Mouse (Mus musculus) spleen, postnatal 10 days (tissue): ENCODE measurements around the gene Dab1.

ENCODE experiments used
- DNase-seq, 2 experiments: peaks; one replicate each; pipeline ENCODE4 v3.0.0; 2021 to 2022; ENCODE audit warnings: low spot score in 2 of 2

Gene Dab1

DNA sequence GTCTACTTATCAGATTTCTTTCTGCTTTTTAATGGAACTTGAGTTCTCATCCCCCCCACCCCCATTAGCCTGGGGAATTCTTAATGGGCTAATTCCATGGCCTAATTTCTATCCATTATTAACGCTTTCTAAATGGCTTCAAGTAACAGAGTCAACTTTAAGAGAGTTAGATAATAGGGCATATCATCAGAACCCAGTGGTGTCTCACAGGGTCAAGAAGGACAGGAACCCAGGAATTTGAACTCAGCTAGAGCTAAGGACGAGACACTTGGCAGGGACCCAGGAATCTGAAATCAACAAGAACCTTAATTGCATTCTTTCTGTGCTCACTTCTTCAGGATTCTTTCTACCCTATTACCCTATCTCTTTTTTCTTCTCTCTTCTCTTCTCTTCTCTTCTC is 968.7 kb downstream of the Dab1 start:
- DNase-seq = no peak

DNA sequence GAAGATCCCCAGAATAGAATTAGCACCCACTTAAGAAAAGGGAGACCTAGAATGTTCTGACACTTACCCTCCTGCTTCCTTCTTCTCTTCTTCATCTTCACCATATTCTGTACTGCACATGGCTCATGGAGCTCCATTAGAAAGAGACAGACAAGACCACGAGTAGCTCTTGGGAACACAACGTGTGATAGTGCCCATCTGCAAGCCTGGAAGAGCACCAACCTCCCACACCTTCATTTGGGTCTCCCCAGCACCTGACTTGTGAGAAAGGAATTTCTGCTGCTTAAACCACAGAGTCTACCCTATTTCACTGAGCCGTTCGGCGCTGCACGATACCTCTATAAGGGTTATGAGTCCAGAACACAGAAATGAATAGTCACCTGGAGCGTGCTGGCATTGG is 977.8 kb downstream of the Dab1 start:
- no peak for DNase-seq

- DNase-seq = no peak
Observed at GRCm38 (mm10) chr4:104597490-104598465, 978.6 kb downstream of the Dab1 start.

DNA sequence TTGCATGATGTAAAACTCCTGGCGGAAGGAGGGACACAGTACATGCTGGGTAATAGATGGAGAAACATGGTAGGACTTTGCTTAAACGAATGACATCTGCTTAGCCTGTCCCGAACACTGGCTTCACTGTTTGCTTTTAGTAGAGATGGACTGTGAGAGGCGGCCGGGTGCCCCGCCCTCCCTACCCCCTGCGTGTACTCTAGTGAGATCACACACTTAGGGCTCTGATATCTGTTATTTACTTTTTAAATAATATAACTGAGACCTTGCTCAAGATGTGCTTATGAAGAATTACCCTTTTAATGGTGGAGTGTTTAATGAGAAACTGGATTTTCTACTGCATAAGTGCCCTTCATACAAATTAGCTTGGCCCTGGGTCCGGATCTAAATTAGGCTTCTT is 983.6 kb downstream of the Dab1 start:
- no peak for DNase-seq

- DNase-seq = no peak
Observed at GRCm38 (mm10) chr4:104604298-104604697, 985.1 kb downstream of the Dab1 start.

- DNase-seq = no peak
Observed at GRCm38 (mm10) chr4:104606881-104607280, 987.7 kb downstream of the Dab1 start.

DNA sequence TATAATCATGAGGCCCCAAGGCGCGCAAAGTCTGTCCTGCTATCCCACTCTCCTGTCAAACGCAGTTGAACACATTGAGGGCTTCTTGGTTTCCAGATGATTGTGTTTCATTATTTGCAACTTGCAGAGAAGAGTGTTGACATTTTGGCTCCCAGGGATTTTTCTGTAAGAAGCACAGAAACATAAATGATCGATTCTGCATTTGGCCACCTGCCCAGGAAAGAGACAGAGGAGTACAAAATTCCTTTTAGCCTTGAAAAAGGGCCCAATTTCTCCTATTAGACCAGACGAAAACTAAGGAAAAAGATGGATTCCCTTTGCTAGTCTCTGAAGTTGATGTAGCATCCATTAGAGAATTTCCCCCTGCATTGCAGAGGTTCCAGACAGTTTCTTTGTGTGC is 988.5 kb downstream of the Dab1 start:
- DNase-seq = no peak

GRCm38 (mm10) chr4:104619452-104619851 is 1000.3 kb downstream of the Dab1 start:
- no peak for DNase-seq

- DNase-seq = no peak
Observed at GRCm38 (mm10) chr4:104625316-104625715, 1006.2 kb downstream of the Dab1 start.

DNA sequence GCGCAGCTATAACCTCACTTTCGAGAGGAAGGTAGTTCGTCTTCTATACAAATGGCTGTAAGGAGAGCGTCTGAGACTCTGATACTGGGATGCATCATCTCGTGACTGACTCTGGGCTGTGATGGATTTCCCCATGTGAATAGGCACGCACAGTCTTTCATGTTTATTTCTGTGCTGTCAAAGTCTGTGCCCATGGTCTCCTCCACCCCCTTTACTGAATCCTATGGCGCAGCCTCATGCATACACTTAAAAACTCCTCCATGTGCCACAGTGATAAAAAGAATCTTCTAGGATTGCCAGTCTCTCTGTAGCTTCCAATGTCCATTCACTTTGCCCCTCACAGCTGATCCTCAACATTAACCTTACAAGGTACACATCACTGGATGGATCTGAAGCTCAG is 1009.5 kb downstream of the Dab1 start:
- no peak for DNase-seq

- no peak for DNase-seq
Observed at GRCm38 (mm10) chr4:104637016-104637415, 1017.9 kb downstream of the Dab1 start.

GRCm38 (mm10) chr4:104640617-104641016 is 1021.5 kb downstream of the Dab1 start:
- DNase-seq = no peak

DNA sequence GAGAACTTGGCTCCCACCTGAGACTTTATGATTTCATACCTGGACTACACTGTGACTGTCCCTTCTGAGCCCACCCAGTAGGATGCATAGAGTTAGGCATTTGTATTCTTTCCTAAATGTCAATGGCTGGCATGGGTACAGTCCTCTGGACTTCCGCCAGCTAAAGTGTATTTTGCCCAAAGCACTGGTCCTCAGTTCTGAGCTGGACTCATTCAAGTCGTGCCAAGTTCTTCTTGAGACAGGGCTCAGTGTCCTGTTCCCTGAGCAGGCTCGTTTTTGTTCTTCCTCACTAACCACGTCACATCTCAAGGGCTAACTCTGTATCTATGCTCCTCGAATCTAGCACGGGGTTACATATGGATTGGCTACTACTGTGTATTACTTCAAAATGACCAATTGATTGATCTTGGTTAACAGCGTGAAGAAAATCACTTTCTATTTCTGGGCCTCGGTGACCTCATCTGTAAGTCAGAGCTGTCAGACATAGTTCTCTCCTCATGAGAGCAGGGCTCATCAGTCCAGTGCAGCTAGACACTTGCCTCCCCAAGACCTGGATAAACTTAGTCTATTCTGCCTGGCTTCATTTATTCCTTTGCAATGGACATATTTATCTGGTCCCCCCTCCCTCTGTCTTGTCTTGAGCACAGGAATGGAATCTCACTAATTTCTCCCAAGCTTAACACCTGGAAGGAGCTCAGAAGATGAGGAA is 1023.8 kb downstream of the Dab1 start:
- DNase-seq = no peak

- DNase-seq = no peak
Observed at GRCm38 (mm10) chr4:104643534-104644356, 1024.6 kb downstream of the Dab1 start.

- DNase-seq = no peak
Observed at GRCm38 (mm10) chr4:104644357-104644630, 1025.1 kb downstream of the Dab1 start.

GRCm38 (mm10) chr4:104644862-104645261 is 1025.7 kb downstream of the Dab1 start:
- no peak for DNase-seq

- DNase-seq = no peak
Observed at GRCm38 (mm10) chr4:104651761-104652160, 1032.6 kb downstream of the Dab1 start.

DNA sequence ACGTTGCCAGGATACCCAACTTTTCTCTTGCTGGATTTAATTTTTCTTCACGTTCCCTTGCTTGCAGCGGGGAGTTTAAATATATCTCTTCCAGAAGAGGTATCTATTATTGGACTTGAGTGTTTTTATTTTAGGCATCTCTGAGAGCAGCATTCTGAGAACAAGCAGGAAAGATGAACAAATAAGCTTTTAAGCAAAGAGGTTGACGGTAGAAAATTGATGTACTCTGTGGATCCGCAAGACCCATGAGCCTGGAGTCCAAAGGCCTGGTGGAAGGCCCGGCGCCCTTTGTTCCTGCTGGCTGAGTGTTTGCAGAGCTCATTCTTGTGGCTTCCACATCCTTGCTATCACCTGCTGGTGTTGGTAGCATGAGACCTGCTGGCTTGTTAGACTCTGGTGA is 1037.6 kb downstream of the Dab1 start:
- DNase-seq = no peak

DNA sequence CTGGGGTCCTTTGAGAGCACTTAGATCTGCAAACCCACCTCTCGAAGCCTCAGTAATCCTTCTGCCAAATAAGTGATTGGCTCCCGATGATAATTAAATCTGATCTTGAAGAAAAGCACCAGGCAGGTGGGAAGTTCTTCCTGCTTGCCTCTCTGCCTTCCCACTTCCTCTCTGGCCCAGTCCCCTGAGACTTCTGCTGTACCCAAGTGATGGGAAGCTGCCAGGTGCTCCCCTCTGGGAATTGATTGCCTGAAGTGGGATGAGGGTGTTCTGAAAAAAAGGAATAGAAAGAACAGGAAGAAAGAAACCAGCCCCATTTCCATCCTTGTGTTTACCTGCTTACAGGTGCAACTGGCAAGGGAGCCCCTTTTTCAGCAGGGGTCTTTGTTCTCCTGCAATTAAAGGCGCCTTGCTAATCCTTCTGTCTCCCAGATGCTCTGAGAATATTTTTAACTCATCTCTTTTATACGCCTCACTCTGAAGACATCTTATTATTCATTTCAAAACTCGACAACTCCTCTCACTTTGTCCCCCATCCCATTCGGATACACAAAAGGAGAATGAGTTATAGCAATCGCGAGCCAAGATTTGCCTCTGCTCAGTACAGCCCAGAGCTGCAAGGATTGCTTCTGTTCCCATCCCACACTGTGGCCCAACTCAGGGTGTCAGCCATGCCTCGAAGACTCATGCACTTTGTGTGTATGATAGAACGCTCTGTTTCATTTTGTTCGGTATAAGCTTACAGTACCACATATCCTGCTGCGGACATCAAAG is 1043.9 kb downstream of the Dab1 start:
- no peak for DNase-seq

GRCm38 (mm10) chr4:104665553-104665952 is 1046.4 kb downstream of the Dab1 start:
- peak in 1 of 2 experiments; percentile 25 for DNase-seq

DNA sequence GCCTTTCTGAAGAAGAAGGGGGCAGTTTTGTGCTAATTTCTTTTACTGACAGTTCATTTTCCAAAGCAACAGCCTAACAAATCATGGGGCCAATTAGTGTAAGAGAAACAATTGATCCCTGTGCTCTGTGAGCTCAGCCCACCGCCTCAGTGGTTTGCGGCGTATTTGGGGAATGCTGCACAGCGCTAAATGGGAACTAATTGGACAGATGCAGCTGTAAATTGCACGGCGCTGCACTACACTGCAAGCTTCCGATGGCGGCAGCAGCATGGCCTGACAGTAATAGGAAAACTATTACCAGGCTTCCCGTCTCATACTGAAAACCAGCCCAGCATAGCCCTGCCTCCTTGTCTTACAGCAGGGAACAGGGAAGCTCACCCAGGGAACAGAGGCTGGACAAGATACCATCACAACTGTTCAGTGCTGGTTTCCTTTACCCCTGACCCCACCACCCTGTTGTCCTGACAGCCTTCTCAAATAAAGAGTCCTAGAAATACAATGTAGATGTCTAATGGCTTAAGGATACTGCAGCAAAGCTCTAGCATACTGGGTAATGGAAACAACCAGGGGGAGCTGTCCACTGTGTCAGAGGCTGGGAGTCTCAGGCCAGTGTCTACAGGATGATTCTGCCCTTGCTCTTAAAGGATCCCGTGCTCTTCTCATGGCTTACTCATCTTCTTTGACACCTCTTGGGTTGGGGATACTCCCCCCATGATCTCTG is 1047.8 kb downstream of the Dab1 start:
- no peak for DNase-seq
